Mouse (Mus musculus): ENCODE results near the gene Espnl. TPM values are rescaled to one million over a fixed set of nuclear protein-coding genes. Genes with fewer than 3 reads are reported as not detected.

Gene Espnl
- polyA plus RNA-seq, 1 experiment from 2014 or later: 0.06 TPM

DNA sequence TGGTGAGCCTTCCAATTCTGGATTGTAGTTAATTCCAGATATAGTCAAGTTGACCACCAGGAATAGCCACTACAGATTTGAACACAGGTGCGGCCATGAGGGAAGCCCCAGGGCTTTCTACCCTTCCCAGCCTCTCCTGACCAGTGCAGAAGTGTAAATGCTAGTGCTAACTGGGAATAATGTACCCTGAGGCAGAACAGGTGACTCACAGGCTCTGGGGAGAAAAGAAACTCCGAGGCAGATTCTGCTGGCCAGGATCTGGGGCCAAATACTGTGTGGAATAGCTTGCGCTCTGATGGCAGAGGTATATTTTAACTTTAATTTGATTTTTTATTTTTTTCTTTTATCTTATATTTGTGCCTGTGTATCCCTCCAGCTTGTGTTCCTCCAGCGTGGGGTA is 17.3 kb upstream of the Espnl start:
- Histone ChIP-seq H3K9ac (replicated peaks; ENCODE audit: low read length) (no peak overlapping the region), H3K36me3 (replicated peaks; ENCODE audit: control insufficient read depth, insufficient read depth, low read depth, low read length) (no peaks in the 10 kb centered on the region), H3K4me1 (ENCODE audit: control insufficient read depth, insufficient read depth, low read length) (no peaks in the 10 kb centered on the region), H3K4me3 (ENCODE audit: low read depth, low read length) (no peak overlapping the region), H3K27me3 (ENCODE audit: control insufficient read depth, insufficient read depth, low read length) (no peaks in the 10 kb centered on the region), H3K4me2 (ENCODE audit: low read depth, low read length) (no peak overlapping the region), H3K27ac (replicated peaks; ENCODE audit: low read depth, low read length) (no peak overlapping the region), H3K9me3 (replicated peaks; ENCODE audit: control insufficient read depth, low read length) (no peaks in the 10 kb centered on the region)
- DNase-seq (ENCODE audit: low spot score) (no peak), ATAC-seq (replicated peaks; ENCODE audit: insufficient number of reproducible peaks, low FRiP score, low TSS enrichment, low read depth) (no peak)
- WGBS: 91% methylated on average over 4 of the region's 4 CpGs

DNA sequence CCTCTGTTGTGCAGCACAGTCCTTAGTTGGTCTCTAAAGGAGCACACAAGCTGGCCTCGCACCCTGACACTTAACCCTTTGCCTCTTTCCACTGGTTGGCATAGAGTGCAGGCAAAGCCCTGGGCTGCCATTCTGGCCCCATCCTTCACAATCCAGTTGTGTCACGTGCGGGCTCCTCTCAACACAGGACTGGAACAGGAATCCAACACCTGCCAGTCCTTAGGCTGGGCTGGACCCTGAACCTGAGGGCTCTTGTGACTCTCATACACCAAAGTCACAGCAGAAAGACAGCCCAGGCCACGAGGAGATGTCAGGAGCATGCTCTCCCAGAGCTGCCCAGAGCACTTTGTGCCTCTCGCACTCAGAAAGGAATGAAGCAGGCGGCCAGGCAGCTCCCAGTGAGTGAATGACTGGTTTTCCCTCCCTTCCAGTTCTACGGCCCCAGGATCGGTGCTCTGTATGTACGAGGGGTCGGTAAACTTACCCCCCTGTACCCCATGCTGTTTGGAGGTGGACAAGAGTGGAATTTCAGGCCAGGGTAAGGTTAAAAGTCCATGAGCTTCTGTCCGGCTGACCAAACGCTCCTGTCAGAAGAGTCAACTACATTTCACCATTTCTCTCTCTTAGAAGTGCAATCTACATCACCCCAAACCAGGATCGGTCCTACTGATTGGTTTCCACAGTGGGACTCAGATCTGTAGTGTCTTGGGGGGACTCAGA is 12.3 kb upstream of the Espnl start:
- H3K9ac ChIP-seq (replicated peaks; ENCODE audit: low read length): no peak overlapping the region
- H3K4me2 ChIP-seq (ENCODE audit: low read depth, low read length): no peak overlapping the region
- ATAC-seq (replicated peaks; ENCODE audit: insufficient number of reproducible peaks, low FRiP score, low TSS enrichment, low read depth) (no peak), DNase-seq (ENCODE audit: low spot score) (no peak)
- WGBS: 90% methylated on average over 13 of the region's 13 CpGs
- no peaks in the 10 kb centered on the region for H3K4me1 ChIP-seq (ENCODE audit: control insufficient read depth, insufficient read depth, low read length)
- no peaks in the 10 kb centered on the region for H3K9me3 ChIP-seq (replicated peaks; ENCODE audit: control insufficient read depth, low read length)
- H3K4me3 ChIP-seq (ENCODE audit: low read depth, low read length): no peak overlapping the region
- H3K27ac ChIP-seq (replicated peaks; ENCODE audit: low read depth, low read length): no peak overlapping the region
- no peaks in the 10 kb centered on the region for H3K27me3 ChIP-seq (ENCODE audit: control insufficient read depth, insufficient read depth, low read length)
- H3K36me3 ChIP-seq (replicated peaks; ENCODE audit: control insufficient read depth, insufficient read depth, low read depth, low read length): no peaks in the 10 kb centered on the region

- Histone ChIP-seq H3K27ac (replicated peaks; ENCODE audit: low read depth, low read length) (no peak overlapping the region), H3K4me3 (ENCODE audit: low read depth, low read length) (no peak overlapping the region), H3K36me3 (replicated peaks; ENCODE audit: control insufficient read depth, insufficient read depth, low read depth, low read length) (no peaks in the 10 kb centered on the region), H3K4me2 (ENCODE audit: low read depth, low read length) (no peak overlapping the region), H3K27me3 (ENCODE audit: control insufficient read depth, insufficient read depth, low read length) (no peaks in the 10 kb centered on the region), H3K9me3 (replicated peaks; ENCODE audit: control insufficient read depth, low read length) (no peaks in the 10 kb centered on the region), H3K9ac (replicated peaks; ENCODE audit: low read length) (no peak overlapping the region), H3K4me1 (ENCODE audit: control insufficient read depth, insufficient read depth, low read length) (no peaks in the 10 kb centered on the region)
- ATAC-seq (replicated peaks; ENCODE audit: insufficient number of reproducible peaks, low FRiP score, low TSS enrichment, low read depth) (no peak), DNase-seq (ENCODE audit: low spot score) (no peak)
- 90% methylated on average over 4 of the region's 4 CpGs for WGBS
Observed at GRCm38 (mm10) chr1:91312273-91312672, 9.6 kb upstream of the Espnl start.

- no peaks in the 10 kb centered on the region for H3K9me3 ChIP-seq (replicated peaks; ENCODE audit: control insufficient read depth, low read length)
- H3K4me1 ChIP-seq (ENCODE audit: control insufficient read depth, insufficient read depth, low read length): no peaks in the 10 kb centered on the region
- H3K4me3 ChIP-seq (ENCODE audit: low read depth, low read length): no peak overlapping the region
- ATAC-seq (replicated peaks; ENCODE audit: insufficient number of reproducible peaks, low FRiP score, low TSS enrichment, low read depth) (0 out of 2 replicates have a peak, but pooled peaks have one; percentile 23), DNase-seq (ENCODE audit: low spot score) (peak; percentile 65)
- no peaks in the 10 kb centered on the region for H3K27me3 ChIP-seq (ENCODE audit: control insufficient read depth, insufficient read depth, low read length)
- no peak overlapping the region; the same call in 1 of the 2 replicates for H3K9ac ChIP-seq (replicated peaks; ENCODE audit: low read length)
- 29% methylated on average over 5 of the region's 5 CpGs for WGBS
- 0 out of 2 replicates have a peak overlapping the region, but pooled peaks have one; percentile 13 for H3K27ac ChIP-seq (replicated peaks; ENCODE audit: low read depth, low read length)
- H3K4me2 ChIP-seq (ENCODE audit: low read depth, low read length): no peak overlapping the region
- no peaks in the 10 kb centered on the region for H3K36me3 ChIP-seq (replicated peaks; ENCODE audit: control insufficient read depth, insufficient read depth, low read depth, low read length)
Observed at GRCm38 (mm10) chr1:91313251-91313650, 8.6 kb upstream of the Espnl start.

- Histone ChIP-seq H3K4me1 (ENCODE audit: control insufficient read depth, insufficient read depth, low read length) (no peaks in the 10 kb centered on the region), H3K9ac (replicated peaks; ENCODE audit: low read length) (no peak overlapping the region), H3K4me2 (ENCODE audit: low read depth, low read length) (no peak overlapping the region), H3K27ac (replicated peaks; ENCODE audit: low read depth, low read length) (no peak overlapping the region), H3K27me3 (ENCODE audit: control insufficient read depth, insufficient read depth, low read length) (no peaks in the 10 kb centered on the region), H3K36me3 (replicated peaks; ENCODE audit: control insufficient read depth, insufficient read depth, low read depth, low read length) (no peaks in the 10 kb centered on the region), H3K4me3 (ENCODE audit: low read depth, low read length) (no peak overlapping the region), H3K9me3 (replicated peaks; ENCODE audit: control insufficient read depth, low read length) (no peaks in the 10 kb centered on the region)
- DNase-seq (ENCODE audit: low spot score) (no peak), ATAC-seq (replicated peaks; ENCODE audit: insufficient number of reproducible peaks, low FRiP score, low TSS enrichment, low read depth) (no peak)
- 81% methylated on average over 6 of the region's 6 CpGs for WGBS
Observed at GRCm38 (mm10) chr1:91317656-91318055, 4.2 kb upstream of the Espnl start.

DNA sequence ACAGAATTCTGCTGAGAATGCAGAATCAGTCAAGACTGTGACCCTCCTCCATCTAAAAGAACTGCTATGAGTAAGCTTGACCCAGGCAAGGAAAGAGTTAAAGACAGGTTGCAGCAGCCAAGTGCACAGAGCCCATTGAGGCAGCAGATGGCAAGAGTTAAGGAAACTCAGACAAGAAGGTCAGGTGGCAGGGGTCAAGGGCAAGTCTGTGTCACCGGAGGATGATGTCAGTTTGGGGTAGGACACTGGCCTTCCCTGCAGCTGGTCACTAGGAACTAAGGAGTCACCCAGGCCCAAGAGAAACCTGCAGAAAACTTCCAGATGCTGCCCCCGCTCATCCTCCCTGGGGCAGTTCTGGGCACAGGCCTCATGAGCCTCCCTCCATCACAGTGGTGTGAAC is 2.8 kb downstream of the Espnl start:
- H3K27ac ChIP-seq (replicated peaks; ENCODE audit: low read depth, low read length): no peak overlapping the region
- H3K4me1 ChIP-seq (ENCODE audit: control insufficient read depth, insufficient read depth, low read length): no peaks in the 10 kb centered on the region
- no peak overlapping the region for H3K4me3 ChIP-seq (ENCODE audit: low read depth, low read length)
- H3K9me3 ChIP-seq (replicated peaks; ENCODE audit: control insufficient read depth, low read length): no peaks in the 10 kb centered on the region
- no peak overlapping the region for H3K9ac ChIP-seq (replicated peaks; ENCODE audit: low read length)
- H3K4me2 ChIP-seq (ENCODE audit: low read depth, low read length): no peak overlapping the region
- no peak for DNase-seq (ENCODE audit: low spot score)
- no peak for ATAC-seq (replicated peaks; ENCODE audit: insufficient number of reproducible peaks, low FRiP score, low TSS enrichment, low read depth)
- 61% methylated on average over 2 of the region's 2 CpGs for WGBS
- H3K27me3 ChIP-seq (ENCODE audit: control insufficient read depth, insufficient read depth, low read length): no peaks in the 10 kb centered on the region
- H3K36me3 ChIP-seq (replicated peaks; ENCODE audit: control insufficient read depth, insufficient read depth, low read depth, low read length): no peaks in the 10 kb centered on the region

DNA sequence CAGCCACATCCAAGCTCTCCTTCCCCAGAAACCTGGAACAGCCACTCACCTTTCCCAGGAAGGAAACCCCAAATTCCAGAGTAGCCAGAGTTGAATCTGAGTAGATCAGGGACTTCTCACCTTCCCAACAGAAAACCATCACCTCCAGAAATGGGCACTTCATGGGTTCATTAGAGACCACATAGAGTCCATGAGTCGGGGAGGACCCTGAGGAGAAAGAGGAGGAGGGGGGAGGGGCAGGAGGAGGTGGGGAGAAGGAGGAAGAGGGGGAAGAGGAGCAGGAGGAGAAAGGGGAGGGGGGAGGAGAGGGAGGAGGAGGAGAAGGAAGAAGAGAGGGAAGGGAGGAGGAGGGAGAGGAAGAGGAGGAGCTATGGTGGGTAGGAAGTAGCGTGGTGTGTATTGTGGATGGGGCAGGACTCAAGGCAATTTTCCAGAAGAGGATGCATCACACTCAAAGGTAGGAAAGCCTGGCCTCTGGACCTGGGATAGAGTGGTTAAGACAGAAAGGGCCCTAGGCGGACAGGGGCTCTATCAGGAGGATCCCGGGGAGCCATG is 3.7 kb downstream of the Espnl start:
- Histone ChIP-seq H3K4me3 (ENCODE audit: low read depth, low read length) (no peak overlapping the region), H3K27me3 (ENCODE audit: control insufficient read depth, insufficient read depth, low read length) (no peaks in the 10 kb centered on the region), H3K9ac (replicated peaks; ENCODE audit: low read length) (no peak overlapping the region), H3K9me3 (replicated peaks; ENCODE audit: control insufficient read depth, low read length) (no peaks in the 10 kb centered on the region), H3K36me3 (replicated peaks; ENCODE audit: control insufficient read depth, insufficient read depth, low read depth, low read length) (no peaks in the 10 kb centered on the region), H3K4me1 (ENCODE audit: control insufficient read depth, insufficient read depth, low read length) (no peaks in the 10 kb centered on the region), H3K4me2 (ENCODE audit: low read depth, low read length) (no peak overlapping the region), H3K27ac (replicated peaks; ENCODE audit: low read depth, low read length) (no peak overlapping the region)
- 63% methylated on average over 4 of the region's 4 CpGs for WGBS
- no peak for DNase-seq (ENCODE audit: low spot score)
- no peak for ATAC-seq (replicated peaks; ENCODE audit: insufficient number of reproducible peaks, low FRiP score, low TSS enrichment, low read depth)

DNA sequence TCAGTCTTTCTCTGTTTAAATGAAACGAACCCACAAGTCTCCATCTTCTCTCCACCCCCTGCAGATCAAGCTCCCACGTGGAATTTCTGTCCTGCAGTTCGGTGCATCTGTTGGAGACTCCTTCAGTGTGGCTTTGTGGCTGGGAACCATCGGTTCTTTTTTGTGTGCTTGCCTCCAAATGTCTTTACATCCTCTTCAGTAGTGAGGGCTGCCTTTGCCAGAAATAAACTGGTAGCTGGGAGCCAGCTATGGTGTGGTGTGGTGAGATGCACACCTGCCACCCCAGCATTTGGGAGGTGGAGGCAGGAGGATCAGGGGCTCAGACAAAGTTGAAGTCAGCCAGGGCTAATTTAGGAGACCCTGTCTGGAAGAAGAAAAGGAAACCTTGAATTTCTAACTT is 10.2 kb downstream of the Espnl start:
- H3K36me3 ChIP-seq (replicated peaks; ENCODE audit: control insufficient read depth, insufficient read depth, low read depth, low read length): no peaks in the 10 kb centered on the region
- no peak overlapping the region for H3K4me2 ChIP-seq (ENCODE audit: low read depth, low read length)
- no peak overlapping the region for H3K4me3 ChIP-seq (ENCODE audit: low read depth, low read length)
- no peaks in the 10 kb centered on the region for H3K9me3 ChIP-seq (replicated peaks; ENCODE audit: control insufficient read depth, low read length)
- H3K9ac ChIP-seq (replicated peaks; ENCODE audit: low read length): no peak overlapping the region
- ATAC-seq (replicated peaks; ENCODE audit: insufficient number of reproducible peaks, low FRiP score, low TSS enrichment, low read depth) (no peak), DNase-seq (ENCODE audit: low spot score) (no peak)
- H3K27ac ChIP-seq (replicated peaks; ENCODE audit: low read depth, low read length): no peak overlapping the region
- WGBS: 59% methylated on average over 4 of the region's 4 CpGs
- H3K4me1 ChIP-seq (ENCODE audit: control insufficient read depth, insufficient read depth, low read length): no peaks in the 10 kb centered on the region
- H3K27me3 ChIP-seq (ENCODE audit: control insufficient read depth, insufficient read depth, low read length): no peaks in the 10 kb centered on the region

Data from embryonic facial prominence, embryonic 11.5 days (tissue).